Mouse (Mus musculus) CH12F3 (cell line): ENCODE data around the gene Olfr968.

Experiments used
- in situ Hi-C: fragments of 300-500 bp; cut with MboI; formaldehyde crosslinking; loops from 2 replicates; pipeline ENCODE4 v1.14.3; 2020; ENCODE audit warnings: low sequenced_read_pairs

Olfr968 gene

DNA sequence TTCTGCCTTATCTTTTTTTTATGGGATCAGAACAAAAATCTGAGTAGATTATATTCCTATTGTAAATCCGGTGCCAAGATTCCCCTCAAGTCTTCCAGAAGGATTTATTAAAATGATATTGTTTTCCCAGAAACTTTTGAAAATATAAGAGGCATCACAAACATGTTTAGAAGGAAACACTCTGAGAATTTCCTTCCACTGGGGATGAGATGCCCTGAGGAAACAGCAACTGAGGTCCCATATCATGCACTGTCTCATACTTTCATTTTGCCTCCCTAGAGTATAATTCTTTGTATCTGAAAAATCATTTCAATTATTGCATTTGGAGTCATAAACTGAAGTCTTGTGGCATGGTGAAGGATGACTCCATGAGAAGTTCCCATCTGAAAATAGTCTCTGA is at the start of gene Olfr968:
Gene Olfr968 (minus strand): TSS at position 101 of the 400 bp plus-strand sequence.
- in situ Hi-C loops, result no loop called here

DNA sequence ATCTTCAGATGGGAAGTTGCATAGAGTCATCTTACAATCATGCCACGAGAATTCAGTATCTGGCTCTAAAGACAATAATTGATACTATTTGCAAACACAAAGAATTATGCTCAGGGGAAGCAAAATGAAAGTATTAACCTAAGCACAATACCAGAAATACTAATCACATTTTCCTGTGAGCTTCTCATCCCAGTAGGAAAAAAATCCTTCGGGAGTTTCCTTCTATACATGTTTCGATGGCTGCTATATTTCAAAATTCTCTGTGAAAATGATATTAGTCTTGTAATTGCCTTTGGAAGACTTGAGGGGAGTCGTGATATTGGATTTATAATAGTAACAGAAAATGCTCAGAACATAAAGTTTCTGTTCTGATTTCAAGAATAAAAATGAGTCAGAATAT is 25.5 kb upstream of the Olfr968 start, which contains the start of gene Olfr970:
Gene Olfr970 (plus strand): TSS at position 301 of the 400 bp plus-strand sequence.
- in situ Hi-C loops, result no loop called here

DNA sequence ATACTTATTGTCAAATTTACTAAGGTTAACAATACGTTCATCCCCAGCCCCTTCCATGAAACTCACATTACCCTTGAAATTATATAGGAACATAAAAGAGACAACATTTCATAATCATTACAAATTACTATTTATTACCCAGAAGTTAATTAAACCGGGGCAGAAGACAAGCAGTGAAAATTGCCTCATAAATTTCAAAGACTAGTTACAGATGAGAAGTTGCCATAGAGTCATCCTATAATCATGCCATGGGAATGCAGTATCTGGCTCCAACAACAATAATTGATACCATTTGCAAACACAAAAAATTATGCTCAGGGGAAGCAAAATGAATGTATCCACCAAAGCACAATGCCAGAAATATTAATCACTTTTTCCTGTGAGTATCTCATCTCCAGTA is 7.5 kb upstream of the Olfr968 start, which contains the start of gene Olfr969:
Gene Olfr969 (plus strand): TSS at position 388 of the 400 bp plus-strand sequence.
- in situ Hi-C loops, result no loop called here

DNA sequence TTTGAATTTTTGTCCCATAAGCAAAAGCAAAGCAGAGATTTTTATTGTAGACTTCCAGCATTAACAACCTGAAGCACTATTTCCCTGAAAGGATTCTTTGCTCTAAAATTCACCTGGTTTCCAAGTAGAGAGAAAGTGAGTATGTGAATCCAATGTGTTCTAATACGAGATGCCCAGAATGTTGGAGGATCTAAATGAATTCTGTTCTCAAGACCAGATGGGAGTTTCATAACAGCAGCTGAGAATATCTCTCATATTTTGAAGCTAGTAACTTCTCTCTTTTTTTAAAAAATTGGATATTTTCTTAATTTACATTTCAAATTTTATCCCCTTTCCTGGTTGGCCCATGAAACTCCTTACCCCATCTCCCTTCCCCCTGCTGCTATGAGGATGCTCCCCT is 36.6 kb downstream of the Olfr968 start:
- in situ Hi-C loops, result no loop called here

DNA sequence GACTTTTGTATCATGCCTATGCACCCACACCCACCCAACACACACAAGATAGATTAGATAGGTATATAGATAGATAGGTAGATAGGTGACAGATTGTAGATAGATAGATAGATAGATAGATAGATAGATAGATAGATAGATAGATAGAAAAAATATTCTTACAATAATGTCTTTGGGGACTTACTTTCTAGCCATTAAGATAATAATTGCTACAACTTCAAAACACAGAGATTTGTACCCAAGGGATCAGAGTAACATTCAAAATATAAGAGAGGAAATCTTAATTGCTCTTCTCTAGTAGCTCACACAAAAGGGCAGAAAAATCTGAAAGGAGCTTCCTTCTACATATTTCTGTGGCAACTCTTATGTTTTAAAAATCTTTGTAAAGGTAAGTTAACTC is 37.1 kb downstream of the Olfr968 start, which contains the start of gene Olfr967:
Gene Olfr967 (plus strand): TSS at position 301 of the 400 bp plus-strand sequence.
- in situ Hi-C loops, result no loop called here

DNA sequence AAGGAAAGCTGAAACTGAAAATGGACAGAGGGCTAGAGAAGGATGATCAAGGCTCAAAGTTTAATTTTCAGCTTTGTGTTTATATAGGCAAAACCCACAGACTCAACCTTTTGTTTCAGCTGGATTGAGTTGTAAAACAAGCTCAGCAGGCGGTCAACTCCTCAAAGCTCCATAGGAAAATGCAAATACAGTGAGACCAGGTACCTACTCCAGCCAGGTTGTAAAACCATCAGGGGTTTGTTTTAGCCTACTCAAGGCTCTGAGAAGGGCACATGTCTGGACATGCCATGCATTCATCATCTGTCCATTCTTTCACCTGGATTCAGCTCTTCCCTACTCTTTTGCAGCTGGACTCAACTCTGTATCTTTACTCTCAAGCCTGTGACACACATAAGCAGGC is 42.3 kb downstream of the Olfr968 start:
- in situ Hi-C loops, result no loop called here

DNA sequence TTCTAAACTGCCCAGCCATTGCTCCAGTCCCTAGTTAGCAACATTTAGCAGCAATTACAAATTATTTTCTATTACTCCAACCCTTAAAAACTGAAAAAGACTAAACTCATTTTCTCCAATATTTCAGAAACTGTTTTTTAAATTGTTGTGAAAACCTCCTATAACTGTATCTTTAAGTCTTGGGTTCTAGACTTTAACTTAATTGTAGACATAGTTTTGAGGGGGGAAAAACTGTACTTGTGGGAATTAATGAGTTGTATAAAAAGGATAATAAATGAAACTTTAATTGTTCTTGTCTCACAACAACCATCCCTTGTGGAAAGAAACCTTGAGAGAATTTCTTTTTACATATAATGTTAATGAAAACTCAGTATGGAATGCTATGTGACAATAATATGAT is 52.4 kb downstream of the Olfr968 start, which contains the start of gene Olfr150:
Gene Olfr150 (plus strand): TSS at position 301 of the 400 bp plus-strand sequence.
- in situ Hi-C loops, result no loop called here
